Mouse (Mus musculus) retina, postnatal 1 day (tissue): Measurements from ENCODE around the gene Gm16430.
"Not testable (repeated sequence)": the region's sequence is repeated elsewhere in the genome, so short reads cannot be mapped to it uniquely, and the experiment has no call there.

ENCODE experiments used
- DNase-seq: peaks from one replicate; pipeline ENCODE4 v3.0.0-alpha.2; 2012

Gm16430 gene

DNA sequence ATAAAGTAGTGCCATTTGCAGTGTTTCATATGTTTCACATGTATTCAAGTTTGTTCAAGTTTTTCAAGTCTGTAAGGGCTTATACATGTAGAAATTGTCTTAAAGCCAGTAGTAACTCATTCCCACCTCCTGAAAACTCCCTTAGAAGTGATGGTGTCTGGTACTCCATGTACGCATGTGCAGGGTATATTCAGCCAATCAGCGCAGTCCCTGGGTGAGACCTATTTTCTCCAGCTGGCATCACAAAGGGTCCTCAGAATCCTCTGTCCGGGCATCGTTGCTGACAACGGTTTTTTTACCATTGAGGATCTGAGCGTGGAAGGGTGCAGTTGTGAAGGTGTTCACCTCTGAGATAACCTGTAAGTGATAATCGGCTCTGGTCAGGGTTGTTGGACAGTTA is at the start of gene Gm16430:
Gene Gm16430 (plus strand): TSS at position 301 of the 400 bp plus-strand sequence.
- DNase-seq, result not testable (repeated sequence)
